In genomic region chrX:20847816-20848215, GRCm38 (mm10) we compare ENCODE assay signal across 9 mouse cellular contexts. TPM values are rescaled to one million over a fixed set of nuclear protein-coding genes. Genes with fewer than 3 reads are reported as not detected.
A peak's percentile ranks its signal among the peaks of the same experiment; 100 is the strongest.
DNase-seq lines count a peak whose midpoint lies in the region; ATAC-seq and TF ChIP-seq lines count a peak whose summit lies in the region.
"Had no signal": no experiment of that assay in that cellular context is flagged by ENCODE, and none has a peak within 500 bp of the region (broad histone marks: within the 10 kb centered on the region; RNA-seq: fewer than 3 reads in every experiment).

No protein-coding gene starts in this region.

- 0 out of 2 replicates have a peak overlapping the region, but pooled peaks have one; percentile 66 for H3K4me3 ChIP-seq in heart, embryonic 11.5 days (ENCODE audit: low read depth, low read length)
- 0 out of 2 replicates have a peak overlapping the region, but pooled peaks have one; percentile 58 for H3K4me3 ChIP-seq in hindbrain, embryonic 12.5 days
- H3K4me3 ChIP-seq in midbrain, embryonic 11.5 days (ENCODE audit: low read depth, low read length), result no peak overlapping the region
- no peak overlapping the region for H3K4me3 ChIP-seq in kidney, adult 2 months (ENCODE audit: insufficient read depth, low read depth, low read length)

- H3K9ac ChIP-seq in heart, embryonic 11.5 days (ENCODE audit: low read depth, low read length), result no peak overlapping the region
- H3K9ac ChIP-seq in hindbrain, embryonic 12.5 days, result no peak overlapping the region
- H3K9ac ChIP-seq in midbrain, embryonic 11.5 days (ENCODE audit: low read length), result no peak overlapping the region

- WGBS in heart, embryonic 11.5 days (ENCODE audit: insufficient replicate concordance), result 9% methylated on average over 2 of the region's 2 CpGs
- 18% methylated on average over 2 of the region's 2 CpGs for WGBS in hindbrain, embryonic 12.5 days
- WGBS in midbrain, embryonic 11.5 days, result 20% methylated on average over 2 of the region's 2 CpGs
- whole genome bisulfite sequencing in kidney, adult 2 months, result 3% methylated on average over 2 of the region's 2 CpGs

- H3K4me2 ChIP-seq in heart, embryonic 11.5 days, result peak overlapping the region; percentile 53
- peak overlapping the region; percentile 39 for H3K4me2 ChIP-seq in hindbrain, embryonic 12.5 days (replicated peaks)
- H3K4me2 ChIP-seq in midbrain, embryonic 11.5 days, result peak overlapping the region; percentile 25

- DNase-seq in heart, adult 11 months, result no peak
- peak; percentile 34 for DNase-seq in R1 (ENCODE audit: low read depth, low spot score)
- DNase-seq in midbrain, embryonic 11.5 days (ENCODE audit: low spot score, missing footprints), result no peak
- no peak for DNase-seq in retina, postnatal 1 day
- no peak for DNase-seq in kidney, adult 2 months
- DNase-seq in adrenal gland, postnatal 10 days, result no peak

- peaks cover 3% of the 10 kb centered on the region; the same call in 1 of the 2 replicates for H3K4me1 ChIP-seq in heart, embryonic 11.5 days (ENCODE audit: control insufficient read depth, insufficient read depth, low read length)
- H3K4me1 ChIP-seq in hindbrain, embryonic 12.5 days, result peaks cover 14% of the 10 kb centered on the region
- H3K4me1 ChIP-seq in midbrain, embryonic 11.5 days (ENCODE audit: control insufficient read depth, insufficient read depth, low read length), result peaks cover 5% of the 10 kb centered on the region; the same call in 1 of the 2 replicates
- H3K4me1 ChIP-seq in kidney, adult 2 months (ENCODE audit: control insufficient read depth, insufficient read depth, low read length), result no peaks in the 10 kb centered on the region; the same call in 1 of the 2 replicates

- ATAC-seq in heart, embryonic 11.5 days (replicated peaks; ENCODE audit: insufficient number of reproducible peaks, low FRiP score, low TSS enrichment), result no peak
- peak; percentile 33 for ATAC-seq in hindbrain, embryonic 12.5 days (ENCODE audit: low FRiP score)
- peak; percentile 17 for ATAC-seq in midbrain, embryonic 11.5 days (ENCODE audit: low FRiP score)

- no peaks in the 10 kb centered on the region for H3K9me3 ChIP-seq in heart, embryonic 11.5 days (replicated peaks; ENCODE audit: control insufficient read depth, low read length)
- H3K9me3 ChIP-seq in hindbrain, embryonic 12.5 days (replicated peaks), result no peaks in the 10 kb centered on the region
- H3K9me3 ChIP-seq in midbrain, embryonic 11.5 days (ENCODE audit: control insufficient read depth, low read length), result no peaks in the 10 kb centered on the region

- no peaks in the 10 kb centered on the region for H3K27me3 ChIP-seq in heart, embryonic 11.5 days (ENCODE audit: control insufficient read depth, insufficient read depth, low read length)
- no peaks in the 10 kb centered on the region for H3K27me3 ChIP-seq in hindbrain, embryonic 12.5 days
- H3K27me3 ChIP-seq in midbrain, embryonic 11.5 days (ENCODE audit: control insufficient read depth, insufficient read depth, low read length), result no peaks in the 10 kb centered on the region
- no peaks in the 10 kb centered on the region for H3K27me3 ChIP-seq in kidney, adult 2 months (replicated peaks; ENCODE audit: control insufficient read depth, insufficient read depth, low read length)

- TF ChIP-seq CTCF in kidney, adult 2 months (conservative IDR thresholded peaks at IDR 0.05; ENCODE audit: insufficient read depth, insufficient read length, low read depth, low read length), result no peak

- peaks cover 3% of the 10 kb centered on the region; the same call in 1 of the 2 replicates for H3K36me3 ChIP-seq in heart, embryonic 11.5 days (ENCODE audit: control insufficient read depth, insufficient read depth, low read length)
- H3K36me3 ChIP-seq in hindbrain, embryonic 12.5 days, result peaks cover 18% of the 10 kb centered on the region
- no peaks in the 10 kb centered on the region for H3K36me3 ChIP-seq in midbrain, embryonic 11.5 days (ENCODE audit: control insufficient read depth, insufficient read depth, low read length)
- H3K36me3 ChIP-seq in kidney, adult 2 months (ENCODE audit: control insufficient read depth, insufficient read depth, low read length), result no peaks in the 10 kb centered on the region

- TF ChIP-seq POLR2A in kidney, adult 2 months (IDR thresholded peaks at IDR 0.05; ENCODE audit: low read depth, low read length), result no peak

- H3K27ac ChIP-seq in heart, embryonic 11.5 days (ENCODE audit: low read depth, low read length), result peak overlapping the region; percentile 22; the same call in 1 of the 2 replicates
- peak overlapping the region; percentile 48 for H3K27ac ChIP-seq in hindbrain, embryonic 12.5 days
- H3K27ac ChIP-seq in midbrain, embryonic 11.5 days (ENCODE audit: low read depth, low read length), result no peak overlapping the region
- H3K27ac ChIP-seq in kidney, adult 2 months (ENCODE audit: insufficient read depth, low read depth, low read length), result no peak overlapping the region

RNA-seq across cellular contexts. Expression of gene Timp1, which starts 22.1 kb away (rescaled TPM):
- polyA plus RNA-seq in heart, embryonic 11.5 days (2014; fragmentation: Nextera tagmentation; extraction: Ambion mirVana), result 33.6 and 34.7 TPM in 2 replicates
- polyA plus RNA-seq in hindbrain, embryonic 12.5 days (2016; fragmentation: Nextera tagmentation; extraction: Ambion mirVana), result 8.8 and 10.7 TPM in 2 replicates
- polyA plus RNA-seq in midbrain, embryonic 11.5 days (2014; fragmentation: Nextera tagmentation; extraction: Ambion mirVana), result 8.1 and 8.4 TPM in 2 replicates
- 2.0 and 2.4 TPM in 2 replicates for polyA plus RNA-seq in kidney, adult 2 months (2012; rRNA removed)
- 10 to 100 TPM; 21.8 to 23.3 TPM for total RNA-seq in adrenal gland, postnatal 10 days (2021)
- total RNA-seq: hematopoietic stem cell, adult 5-6 weeks had no signal

RNA-seq across cellular contexts. Expression of gene Araf, which starts 50.2 kb away (rescaled TPM):
- 94.5 and 103 TPM in 2 replicates for polyA plus RNA-seq in heart, embryonic 11.5 days (2014; fragmentation: Nextera tagmentation; extraction: Ambion mirVana)
- polyA plus RNA-seq in hindbrain, embryonic 12.5 days (2016; fragmentation: Nextera tagmentation; extraction: Ambion mirVana), result 154 and 155 TPM in 2 replicates
- 92.9 and 98.3 TPM in 2 replicates for polyA plus RNA-seq in midbrain, embryonic 11.5 days (2014; fragmentation: Nextera tagmentation; extraction: Ambion mirVana)
- polyA plus RNA-seq in kidney, adult 2 months (2012; rRNA removed), result 173 and 180 TPM in 2 replicates
- total RNA-seq in adrenal gland, postnatal 10 days (2021), result 100 to 1,000 TPM in 1 of 2 experiments, 10 to 100 TPM in 1; 85.2 to 118 TPM

Comparison
In these comparisons a context has a peak if more than half of its experiments do, and no peak if none do; other contexts are left out.
1. H3K27ac ChIP-seq: peak in heart, embryonic 11.5 days (single experiment) and hindbrain, embryonic 12.5 days (single experiment); none in midbrain, embryonic 11.5 days (single experiment) and kidney, adult 2 months (single experiment).
2. H3K4me3 ChIP-seq: peak in heart, embryonic 11.5 days (single experiment) and hindbrain, embryonic 12.5 days (single experiment); none in midbrain, embryonic 11.5 days (single experiment) and kidney, adult 2 months (single experiment).
3. Peak in every context shown above with its lines, with median percentiles within 50 percentile points of each other: H3K4me2 ChIP-seq.